Mouse (Mus musculus): ENCODE measurements around the gene Mettl22. TPM values are rescaled to one million over a fixed set of nuclear protein-coding genes. Genes with fewer than 3 reads are reported as not detected.

Gene Mettl22
- polyA plus RNA-seq, 1 experiment from 2014 or later: 30.0 TPM

GRCm38 (mm10) chr16:8532894-8533293, 62.3 kb downstream of the Mettl22 start:
- WGBS: 68% methylated on average over 7 of the region's 7 CpGs
- H3K36me3 ChIP-seq (ENCODE audit: control insufficient read depth, insufficient read depth, low read length): no peaks in the 10 kb centered on the region
- no peaks in the 10 kb centered on the region for H3K9me3 ChIP-seq (ENCODE audit: control insufficient read depth, low read length)
- ATAC-seq (ENCODE audit: insufficient read depth, low FRiP score, low TSS enrichment) (no peak), DNase-seq (ENCODE audit: low spot score) (no peak)
- no peak overlapping the region for H3K4me3 ChIP-seq (ENCODE audit: low read depth, low read length)
- H3K4me1 ChIP-seq (ENCODE audit: control insufficient read depth, insufficient read depth, low read length): no peaks in the 10 kb centered on the region
- no peaks in the 10 kb centered on the region for H3K27me3 ChIP-seq (ENCODE audit: control insufficient read depth, insufficient read depth, low read length)
- no peak overlapping the region for H3K4me2 ChIP-seq (ENCODE audit: low read depth)
- H3K27ac ChIP-seq (ENCODE audit: low read depth, low read length): no peak overlapping the region
- H3K9ac ChIP-seq (ENCODE audit: low read length): no peak overlapping the region

- Histone ChIP-seq H3K4me2 (ENCODE audit: low read depth) (no peak overlapping the region), H3K4me1 (ENCODE audit: control insufficient read depth, insufficient read depth, low read length) (0 out of 2 replicates have a peak, but pooled peaks cover under 1% of the 10 kb centered on the region), H3K9ac (ENCODE audit: low read length) (no peak overlapping the region), H3K36me3 (ENCODE audit: control insufficient read depth, insufficient read depth, low read length) (no peaks in the 10 kb centered on the region), H3K27ac (ENCODE audit: low read depth, low read length) (no peak overlapping the region), H3K27me3 (ENCODE audit: control insufficient read depth, insufficient read depth, low read length) (no peaks in the 10 kb centered on the region), H3K9me3 (ENCODE audit: control insufficient read depth, low read length) (no peaks in the 10 kb centered on the region), H3K4me3 (ENCODE audit: low read depth, low read length) (no peak overlapping the region)
- ATAC-seq (ENCODE audit: insufficient read depth, low FRiP score, low TSS enrichment) (no peak), DNase-seq (ENCODE audit: low spot score) (no peak)
- 88% methylated on average over 6 of the region's 6 CpGs for WGBS
Measured at GRCm38 (mm10) chr16:8533477-8533876, 62.9 kb downstream of the Mettl22 start.

- Histone ChIP-seq H3K27me3 (ENCODE audit: control insufficient read depth, insufficient read depth, low read length) (no peaks in the 10 kb centered on the region), H3K36me3 (ENCODE audit: control insufficient read depth, insufficient read depth, low read length) (no peaks in the 10 kb centered on the region), H3K27ac (ENCODE audit: low read depth, low read length) (no peak overlapping the region), H3K9me3 (ENCODE audit: control insufficient read depth, low read length) (no peaks in the 10 kb centered on the region), H3K9ac (ENCODE audit: low read length) (no peak overlapping the region), H3K4me1 (ENCODE audit: control insufficient read depth, insufficient read depth, low read length) (peaks cover 9% of the 10 kb centered on the region), H3K4me3 (ENCODE audit: low read depth, low read length) (no peak overlapping the region), H3K4me2 (ENCODE audit: low read depth) (no peak overlapping the region)
- WGBS: 79% methylated on average over 11 of the region's 11 CpGs
- no peak for DNase-seq (ENCODE audit: low spot score)
- no peak for ATAC-seq (ENCODE audit: insufficient read depth, low FRiP score, low TSS enrichment)
Measured at GRCm38 (mm10) chr16:8534466-8535200, 64.0 kb downstream of the Mettl22 start.

GRCm38 (mm10) chr16:8535411-8535810, 64.8 kb downstream of the Mettl22 start:
- H3K9ac ChIP-seq (ENCODE audit: low read length): no peak overlapping the region
- no peaks in the 10 kb centered on the region for H3K36me3 ChIP-seq (ENCODE audit: control insufficient read depth, insufficient read depth, low read length)
- H3K4me2 ChIP-seq (ENCODE audit: low read depth): no peak overlapping the region
- H3K4me3 ChIP-seq (ENCODE audit: low read depth, low read length): no peak overlapping the region
- 89% methylated on average over 6 of the region's 6 CpGs for WGBS
- no peaks in the 10 kb centered on the region for H3K27me3 ChIP-seq (ENCODE audit: control insufficient read depth, insufficient read depth, low read length)
- no peaks in the 10 kb centered on the region for H3K9me3 ChIP-seq (ENCODE audit: control insufficient read depth, low read length)
- DNase-seq (ENCODE audit: low spot score) (no peak), ATAC-seq (ENCODE audit: insufficient read depth, low FRiP score, low TSS enrichment) (no peak)
- peaks cover 15% of the 10 kb centered on the region for H3K4me1 ChIP-seq (ENCODE audit: control insufficient read depth, insufficient read depth, low read length)
- no peak overlapping the region for H3K27ac ChIP-seq (ENCODE audit: low read depth, low read length)

- Histone ChIP-seq H3K27me3 (ENCODE audit: control insufficient read depth, insufficient read depth, low read length) (0 out of 2 replicates have a peak, but pooled peaks cover 3% of the 10 kb centered on the region), H3K4me1 (ENCODE audit: control insufficient read depth, insufficient read depth, low read length) (peaks cover 15% of the 10 kb centered on the region), H3K4me2 (ENCODE audit: low read depth) (peak overlapping the region; percentile 6; the same call in 1 of the 2 replicates), H3K36me3 (ENCODE audit: control insufficient read depth, insufficient read depth, low read length) (no peaks in the 10 kb centered on the region), H3K4me3 (ENCODE audit: low read depth, low read length) (no peak overlapping the region), H3K9ac (ENCODE audit: low read length) (no peak overlapping the region), H3K9me3 (ENCODE audit: control insufficient read depth, low read length) (no peaks in the 10 kb centered on the region), H3K27ac (ENCODE audit: low read depth, low read length) (peak overlapping the region; percentile 81)
- DNase-seq (ENCODE audit: low spot score): peak; percentile 86
- WGBS: 25% methylated on average over 9 of the region's 9 CpGs
- ATAC-seq (ENCODE audit: insufficient read depth, low FRiP score, low TSS enrichment): peak; percentile 94
Measured at GRCm38 (mm10) chr16:8539150-8539865, 68.7 kb downstream of the Mettl22 start.

Other genes starting within 250 kb of the Mettl22 start
- 0.23 TPM in 1 of 2 replicates, not detected in the other for gene Tmem114, start 45.7 kb upstream of the Mettl22 start, polyA plus RNA-seq (2014; fragmentation: Nextera tagmentation; extraction: Ambion mirVana)
- gene Abat, start 42.6 kb downstream of the Mettl22 start, polyA plus RNA-seq (2014; fragmentation: Nextera tagmentation; extraction: Ambion mirVana): 48.8 and 60.3 TPM in 2 replicates
- gene Pmm2, start 166.9 kb downstream of the Mettl22 start, polyA plus RNA-seq (2014; fragmentation: Nextera tagmentation; extraction: Ambion mirVana): 40.2 and 40.6 TPM in 2 replicates
- gene Tmem186, start 166.9 kb downstream of the Mettl22 start, polyA plus RNA-seq (2014; fragmentation: Nextera tagmentation; extraction: Ambion mirVana): 18.0 and 24.1 TPM in 2 replicates
- gene Carhsp1, start 201.4 kb downstream of the Mettl22 start, polyA plus RNA-seq (2014; fragmentation: Nextera tagmentation; extraction: Ambion mirVana): 72.8 and 78.4 TPM in 2 replicates
- gene Gm5767, start 210.0 kb downstream of the Mettl22 start, polyA plus RNA-seq (2014; fragmentation: Nextera tagmentation; extraction: Ambion mirVana): not detected in 2 replicates

All from neural tube, embryonic 11.5 days (tissue).